Mouse (Mus musculus): ENCODE results near the gene Htr2a. TPM values are rescaled to one million over a fixed set of nuclear protein-coding genes. Genes with fewer than 3 reads are reported as not detected.

Gene Htr2a
- 10 to 100 TPM; 29.8 to 30.2 TPM for total RNA-seq (2021)

GRCm38 (mm10) chr14:74640819-74641381 lies at the start of gene Htr2a:
Htr2a (plus strand) TSS chr14:74640840.
- intact Hi-C loops (cut with DNase I), result loop anchor here (5.0 to 10.0 kb wide), 6 partner anchors 386 to 939 kb away; no protein-coding TSS in a partner anchor
- DNase-seq (ENCODE audit: low spot score in 2 of 2), result peak in 1 of 2 experiments; percentile 49

- DNase-seq (ENCODE audit: low spot score in 2 of 2), result peak in 1 of 2 experiments; percentile 57
- intact Hi-C loops (cut with DNase I), result no loop called here
These were observed 39.1 kb upstream of the Htr2a start for GRCm38 (mm10) chr14:74601333-74602087.

- peak; percentile 55 to 56 for DNase-seq (ENCODE audit: low spot score in 2 of 2)
- intact Hi-C loops (cut with DNase I), result no loop called here
These were observed 38.1 kb upstream of the Htr2a start for GRCm38 (mm10) chr14:74602543-74602942.

- no peak for DNase-seq (ENCODE audit: low spot score in 2 of 2)
- intact Hi-C loops (cut with DNase I), result no loop called here
These were observed 37.4 kb upstream of the Htr2a start for GRCm38 (mm10) chr14:74603131-74603766.

- intact Hi-C loops (cut with DNase I), result loop anchor here (10.0 kb wide), 1 partner anchor 197 kb away; no protein-coding TSS in a partner anchor
- no peak for DNase-seq (ENCODE audit: low spot score in 2 of 2)
These were observed 29.3 kb upstream of the Htr2a start for GRCm38 (mm10) chr14:74611326-74611725.

GRCm38 (mm10) chr14:74618858-74619257 lies 21.8 kb upstream of the Htr2a start:
- intact Hi-C loops (cut with DNase I), result loop anchor here (10.0 kb wide), 1 partner anchor 204 kb away; no protein-coding TSS in a partner anchor
- no peak for DNase-seq (ENCODE audit: low spot score in 2 of 2)

- no peak for DNase-seq (ENCODE audit: low spot score in 2 of 2)
- intact Hi-C loops (cut with DNase I), result no loop called here
These were observed 2.6 kb upstream of the Htr2a start for GRCm38 (mm10) chr14:74638071-74638470.

- intact Hi-C loops (cut with DNase I), result loop anchor here (2.0 to 10.0 kb wide), 7 partner anchors 387 to 1071 kb away; no protein-coding TSS in a partner anchor
- peak in 1 of 2 experiments; percentile 38 for DNase-seq (ENCODE audit: low spot score in 2 of 2)
These were observed 1.1 kb downstream of the Htr2a start for GRCm38 (mm10) chr14:74641668-74642230.

- DNase-seq (ENCODE audit: low spot score in 2 of 2), result peak; percentile 88 to 91
- intact Hi-C loops (cut with DNase I), result loop anchor here (2.0 to 10.0 kb wide), 7 partner anchors 388 to 1072 kb away; no protein-coding TSS in a partner anchor
These were observed 2.7 kb downstream of the Htr2a start for GRCm38 (mm10) chr14:74643296-74643695.

- DNase-seq (ENCODE audit: low spot score in 2 of 2), result no peak
- intact Hi-C loops (cut with DNase I), result loop anchor here (10.0 kb wide), 2 partner anchors 391 to 731 kb away; no protein-coding TSS in a partner anchor
These were observed 5.6 kb downstream of the Htr2a start for GRCm38 (mm10) chr14:74646107-74646793.

GRCm38 (mm10) chr14:74650001-74650400 lies 9.4 kb downstream of the Htr2a start:
- intact Hi-C loops (cut with DNase I), result no loop called here
- DNase-seq (ENCODE audit: low spot score in 2 of 2), result no peak

- no peak for DNase-seq (ENCODE audit: low spot score in 2 of 2)
- intact Hi-C loops (cut with DNase I), result no loop called here
These were observed 11.0 kb downstream of the Htr2a start for GRCm38 (mm10) chr14:74651678-74652077.

GRCm38 (mm10) chr14:74657227-74657626 lies 16.6 kb downstream of the Htr2a start:
- no peak for DNase-seq (ENCODE audit: low spot score in 2 of 2)
- intact Hi-C loops (cut with DNase I), result no loop called here

GRCm38 (mm10) chr14:74659411-74659841 lies 18.8 kb downstream of the Htr2a start:
- peak; percentile 35 to 87 for DNase-seq (ENCODE audit: low spot score in 2 of 2)
- intact Hi-C loops (cut with DNase I), result no loop called here

GRCm38 (mm10) chr14:74672137-74673019 lies 31.7 kb downstream of the Htr2a start:
- intact Hi-C loops (cut with DNase I), result no loop called here
- no peak for DNase-seq (ENCODE audit: low spot score in 2 of 2)

GRCm38 (mm10) chr14:74673020-74673350 lies 32.3 kb downstream of the Htr2a start:
- DNase-seq (ENCODE audit: low spot score in 2 of 2), result no peak
- intact Hi-C loops (cut with DNase I), result no loop called here

- no peak for DNase-seq (ENCODE audit: low spot score in 2 of 2)
- intact Hi-C loops (cut with DNase I), result no loop called here
These were observed 32.9 kb downstream of the Htr2a start for GRCm38 (mm10) chr14:74673584-74673983.

- intact Hi-C loops (cut with DNase I), result no loop called here
- no peak for DNase-seq (ENCODE audit: low spot score in 2 of 2)
These were observed 39.2 kb downstream of the Htr2a start for GRCm38 (mm10) chr14:74679841-74680240.

Measured in left cerebral cortex, postnatal 25 days (tissue).